Mouse (Mus musculus): ENCODE results near the gene Olfml2a.

The Olfml2a gene

GRCm38 (mm10) chr2:38939047-38939446 is 7.3 kb downstream of the Olfml2a start:
- DNase-seq = no peak

DNA sequence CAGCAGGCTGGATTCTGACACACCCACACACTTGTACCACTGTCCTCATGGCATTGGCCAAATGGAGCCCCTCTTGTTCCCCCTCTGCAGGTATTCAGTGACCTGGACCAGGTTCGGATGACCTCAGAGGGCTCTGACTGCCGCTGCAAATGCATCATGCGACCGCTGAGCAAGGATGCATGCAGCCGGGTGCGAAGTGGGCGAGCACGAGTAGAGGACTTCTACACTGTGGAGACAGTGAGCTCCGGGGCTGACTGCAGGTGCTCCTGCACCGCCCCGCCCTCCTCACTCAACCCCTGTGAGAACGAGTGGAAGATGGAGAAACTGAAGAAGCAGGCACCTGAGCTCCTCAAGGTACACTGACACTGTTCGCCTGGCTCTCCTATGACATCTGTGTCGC is 9.6 kb downstream of the Olfml2a start:
- no peak for DNase-seq

DNA sequence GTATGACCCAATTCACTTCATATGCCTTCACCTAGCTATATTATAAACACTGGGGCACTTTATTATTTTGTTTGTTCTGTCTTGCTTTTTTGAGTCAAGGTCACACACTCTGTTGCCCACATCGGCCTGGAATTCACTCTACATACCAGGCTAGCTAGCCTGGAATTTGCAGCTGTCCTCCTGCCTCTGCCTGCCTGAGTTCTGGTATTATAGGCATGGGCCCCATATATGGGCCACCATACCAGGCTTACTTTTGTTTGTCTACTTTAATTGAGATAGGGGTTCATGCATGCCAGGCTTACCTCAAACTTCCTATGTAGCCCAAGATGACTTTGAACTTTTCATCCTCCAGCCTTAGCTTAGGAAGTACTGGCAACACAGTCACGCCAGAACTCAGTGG is 10.1 kb downstream of the Olfml2a start:
- DNase-seq = no peak

DNA sequence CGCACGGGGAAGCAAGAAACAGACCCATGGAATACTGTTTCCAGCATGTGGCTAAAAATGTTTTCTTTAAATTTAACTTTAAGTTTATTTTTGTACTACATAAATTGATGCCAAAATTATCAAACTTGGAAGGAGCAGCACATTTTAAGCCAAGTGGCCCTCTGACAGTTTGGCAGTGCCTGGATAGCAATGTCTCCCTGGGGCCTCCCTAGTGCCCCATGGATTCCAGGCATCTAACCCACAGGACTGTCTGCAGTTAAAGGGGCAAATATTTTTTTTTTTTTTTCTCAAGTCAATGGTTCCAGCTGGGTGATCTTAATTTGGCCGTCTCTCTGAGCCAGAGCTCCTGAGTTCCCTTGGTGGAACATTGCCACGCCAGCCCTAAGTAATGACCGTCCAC is 11.4 kb downstream of the Olfml2a start:
- DNase-seq = no peak

DNA sequence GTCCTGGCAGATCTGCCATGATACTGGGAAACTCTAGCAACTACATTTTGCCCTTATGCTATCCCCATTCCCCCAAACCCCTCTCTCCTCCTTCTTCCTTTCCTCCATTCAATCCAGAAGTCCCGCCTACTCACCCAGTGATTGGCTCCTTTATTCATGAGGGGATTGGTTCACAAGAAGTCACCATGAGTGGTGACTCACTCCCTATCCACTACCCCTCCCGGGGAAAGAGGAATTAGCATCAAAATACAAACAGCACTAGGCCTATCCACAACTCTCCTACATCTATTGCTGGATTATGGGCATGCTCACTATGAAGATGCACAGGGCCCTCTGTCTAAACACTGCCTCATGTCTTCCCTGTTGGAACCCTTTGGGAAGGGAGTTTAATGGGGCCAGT is 12.2 kb downstream of the Olfml2a start:
- DNase-seq = no peak

DNA sequence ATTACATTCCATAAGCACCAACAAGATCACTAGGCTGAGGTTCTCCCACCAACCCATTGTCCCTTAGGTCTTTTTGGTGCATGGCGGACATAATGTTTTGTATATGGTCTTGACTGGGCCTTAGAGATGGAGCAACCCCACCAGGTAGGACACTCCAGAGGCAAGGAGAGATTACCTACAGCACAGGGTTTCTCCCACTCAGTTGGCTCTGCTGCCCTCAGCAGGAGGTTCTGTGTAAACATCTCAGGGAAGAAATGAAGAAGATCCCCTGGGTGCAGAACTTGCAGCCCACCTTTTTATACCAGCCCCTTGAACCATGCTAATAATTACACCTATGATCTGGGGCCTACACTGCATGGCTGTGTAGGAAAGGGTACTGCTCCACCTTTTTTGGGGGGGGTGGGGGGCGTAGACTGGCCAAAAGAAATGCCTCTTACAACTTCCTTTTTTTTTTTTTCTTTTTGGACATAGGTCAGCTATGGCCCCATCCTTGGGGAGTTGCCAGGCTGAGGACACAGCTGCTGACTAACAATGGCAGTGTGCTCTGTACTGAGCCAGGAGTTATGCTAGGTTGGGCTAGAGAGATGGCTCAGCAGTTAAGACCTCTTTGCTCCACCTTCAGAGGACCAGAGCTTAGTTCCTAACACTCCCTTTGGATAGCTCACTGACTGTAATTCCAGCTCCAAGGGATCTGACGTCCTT is 12.8 kb downstream of the Olfml2a start:
- DNase-seq = no peak

- DNase-seq = no peak
These were observed 15.8 kb downstream of the Olfml2a start for GRCm38 (mm10) chr2:38947566-38947965.

DNA sequence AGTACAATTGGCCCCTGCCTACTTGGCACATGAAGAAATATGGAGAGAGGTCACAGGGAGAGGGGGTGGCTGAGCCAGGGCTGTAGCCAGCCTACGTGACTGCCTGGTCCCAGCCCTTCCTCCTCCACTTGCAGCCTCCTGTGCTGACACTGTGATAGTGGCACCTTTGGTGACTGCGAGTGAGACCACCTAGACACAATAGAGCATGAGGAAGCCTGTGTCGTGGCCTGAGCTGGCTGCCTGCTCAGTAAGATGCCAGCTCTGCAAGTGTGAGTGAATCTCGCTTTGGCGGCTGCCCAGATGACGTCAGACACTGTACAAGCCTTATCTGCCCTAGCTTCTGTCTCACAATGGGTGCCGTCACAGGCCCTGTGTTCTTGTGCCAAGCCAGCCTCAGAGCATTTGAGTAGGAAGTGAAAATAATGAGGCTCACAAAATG is 18.5 kb downstream of the Olfml2a start:
- peak; percentile 85 for DNase-seq

DNA sequence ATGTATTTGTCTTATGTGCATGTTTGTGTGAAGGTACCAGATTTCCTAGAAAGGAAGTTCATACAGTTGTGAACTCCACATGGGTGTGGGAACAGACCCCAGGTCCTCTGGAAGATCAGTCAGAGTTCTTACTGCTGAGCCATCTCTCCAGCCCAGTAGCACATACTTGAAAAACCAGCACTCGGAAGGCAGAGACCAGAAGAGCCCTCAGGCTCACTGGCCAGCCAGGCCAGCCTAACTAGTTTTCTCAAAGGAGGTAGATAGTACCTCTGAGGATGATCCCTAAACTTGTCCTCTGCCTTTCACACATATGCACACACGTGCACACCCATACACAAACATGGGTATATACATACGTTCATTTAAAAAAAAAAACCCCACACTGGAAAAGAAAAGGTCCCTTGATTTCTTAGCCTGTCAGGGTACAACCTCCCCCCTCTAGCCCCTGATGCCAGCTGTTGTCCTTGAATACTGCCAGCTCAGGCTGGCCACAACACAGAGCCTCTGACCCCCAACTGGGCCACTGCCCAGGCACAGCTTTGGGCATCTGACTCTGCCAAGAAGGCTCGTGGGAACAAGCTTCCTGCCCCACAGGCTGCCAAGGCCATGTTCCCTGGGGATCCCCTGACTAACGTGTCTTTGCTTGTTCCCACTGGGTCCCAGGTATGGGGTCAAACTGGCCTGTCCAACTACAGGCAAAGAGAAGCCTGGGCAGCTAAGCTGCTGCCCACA is 21.5 kb downstream of the Olfml2a start:
- DNase-seq = peak; percentile 41

DNA sequence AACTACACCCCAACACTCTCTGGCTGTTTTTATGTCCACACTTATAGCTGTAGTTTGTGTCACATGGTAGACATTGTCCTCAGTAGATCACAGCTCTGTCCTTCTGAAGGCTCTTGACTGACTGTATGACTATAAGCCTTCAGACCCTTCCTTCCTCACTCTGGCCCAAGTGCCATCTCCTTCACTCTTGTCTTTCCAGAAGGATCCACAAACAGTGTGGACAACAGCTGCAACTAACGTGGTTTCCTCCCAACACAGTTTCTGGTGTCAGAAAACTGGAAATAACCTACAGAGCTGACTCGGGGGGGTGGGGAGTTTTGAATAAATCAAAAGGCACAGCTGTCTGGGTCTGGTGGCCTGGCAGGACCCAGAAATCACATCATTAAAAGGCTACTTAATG is 24.3 kb downstream of the Olfml2a start:
- DNase-seq = no peak

DNA sequence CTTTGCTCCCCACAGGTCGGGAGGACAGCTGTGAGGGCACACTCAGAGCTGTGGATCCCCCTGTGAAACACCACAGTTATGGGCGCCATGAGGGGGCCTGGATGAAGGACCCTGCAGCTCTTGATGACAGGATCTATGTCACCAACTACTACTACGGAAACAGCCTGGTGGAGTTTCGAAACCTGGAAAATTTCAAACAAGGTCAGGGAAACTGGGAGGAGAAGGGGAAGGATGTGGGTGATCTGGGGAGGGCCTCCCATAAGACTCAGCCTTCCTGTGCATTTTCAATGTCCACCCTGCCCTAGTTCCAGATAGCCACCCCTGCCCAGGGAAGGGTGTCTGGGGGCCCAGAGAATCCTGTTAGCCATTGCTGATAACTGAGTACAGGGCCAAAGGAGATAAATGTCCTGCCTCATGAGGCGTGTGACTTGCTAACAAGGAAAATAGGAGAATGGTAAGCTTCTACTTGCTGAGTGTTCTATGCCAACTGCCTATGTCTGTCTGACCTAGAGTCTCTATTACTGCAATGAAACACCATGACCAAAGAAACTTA is 26.0 kb downstream of the Olfml2a start:
- DNase-seq = no peak

DNA sequence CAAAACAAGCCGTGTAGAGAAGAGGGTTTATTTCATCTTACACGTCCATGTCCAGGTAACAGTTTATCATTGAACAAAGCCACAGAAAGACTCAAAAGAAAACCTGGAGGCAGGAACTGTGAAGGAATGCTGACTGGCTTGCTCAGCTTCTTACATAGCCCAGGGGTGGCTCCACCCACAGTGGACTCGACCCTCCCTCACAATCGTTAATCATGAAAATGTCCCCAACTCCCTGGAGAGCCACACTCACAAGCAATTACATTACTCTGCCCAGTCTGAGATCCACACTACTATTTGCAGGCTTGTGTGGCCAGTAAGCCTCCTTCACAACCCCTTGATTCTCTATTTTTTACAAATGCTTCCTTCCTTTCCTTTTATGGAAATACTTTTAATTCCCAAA is 32.4 kb downstream of the Olfml2a start:
- DNase-seq = no peak

DNA sequence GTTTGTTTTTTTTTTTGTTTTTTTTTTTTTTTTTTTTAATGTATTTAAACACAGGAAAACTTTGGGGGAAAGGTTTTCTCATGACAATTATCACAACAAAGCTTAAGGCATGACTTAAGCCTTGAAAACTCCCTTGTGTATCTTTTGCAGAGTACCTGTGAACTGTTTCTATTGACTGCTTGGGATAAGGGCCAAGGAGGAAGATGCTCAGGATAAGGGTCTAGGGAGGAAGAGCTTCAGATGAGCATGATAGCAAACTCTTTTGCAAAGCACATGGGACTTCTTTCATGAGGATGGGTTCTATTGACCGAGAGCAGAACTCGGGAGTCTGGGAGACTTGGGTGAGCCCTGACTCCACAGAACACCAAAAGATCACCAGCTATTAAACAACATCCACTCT is 37.9 kb downstream of the Olfml2a start:
- DNase-seq = no peak

DNA sequence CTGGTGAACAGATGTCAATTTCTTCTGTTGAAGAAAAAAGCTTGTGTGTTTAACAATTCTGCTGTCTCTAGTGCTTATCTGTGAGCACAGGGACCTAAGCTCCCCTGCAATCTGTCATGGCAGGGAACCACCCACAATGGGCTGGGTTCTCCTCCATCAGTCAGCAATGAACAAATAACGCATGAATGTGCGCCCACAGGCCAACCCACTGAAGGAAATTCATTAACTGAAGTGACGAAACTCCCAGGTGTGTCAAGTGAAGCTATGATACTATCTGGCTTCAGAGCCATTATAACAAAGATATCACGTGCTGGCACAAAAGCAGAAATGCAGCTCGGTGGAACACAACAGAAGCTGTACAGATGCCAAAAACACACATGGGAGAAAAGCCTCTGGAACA is 38.3 kb downstream of the Olfml2a start:
- no peak for DNase-seq

DNA sequence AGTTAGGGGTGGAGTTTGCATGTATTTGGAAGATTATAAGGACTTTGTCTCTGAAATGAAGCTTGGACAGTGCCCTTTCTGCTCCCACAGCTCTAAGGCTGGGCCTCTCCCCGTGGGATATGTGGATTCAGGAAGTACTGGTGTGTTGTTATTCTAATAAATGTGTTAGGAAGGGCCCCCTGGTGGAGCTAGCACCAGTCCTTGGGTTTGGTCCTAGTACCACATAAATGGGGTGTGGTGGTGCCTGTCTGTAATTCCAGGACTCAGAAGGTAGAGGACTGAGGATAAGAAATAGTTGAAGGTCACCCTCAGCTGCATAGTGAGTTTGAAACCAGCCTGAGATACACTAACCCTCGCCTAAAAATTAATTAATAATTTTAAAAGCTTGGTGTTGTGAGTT is 41.4 kb downstream of the Olfml2a start:
- DNase-seq = no peak

DNA sequence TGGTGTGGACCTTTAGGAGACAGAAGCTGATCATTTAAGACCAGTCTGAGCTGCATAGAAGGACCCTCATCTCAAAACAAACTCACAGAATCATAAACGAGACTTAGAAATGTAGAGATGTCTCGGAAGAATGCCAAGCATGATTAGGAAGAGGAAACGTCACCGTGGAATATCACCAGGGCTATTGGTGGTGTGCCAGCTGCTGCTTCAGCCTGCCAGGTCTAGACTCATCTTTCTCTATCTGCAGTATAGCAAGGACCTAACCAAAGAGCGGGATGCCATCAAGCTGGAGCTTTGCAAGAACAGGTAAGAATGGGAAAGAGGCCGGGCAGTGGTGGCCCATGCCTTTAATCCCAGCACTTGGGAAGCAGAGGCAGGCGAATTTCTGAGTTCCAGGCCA is 41.9 kb downstream of the Olfml2a start:
- peak; percentile 34 for DNase-seq

GRCm38 (mm10) chr2:38974171-38974570 is 42.4 kb downstream of the Olfml2a start:
- DNase-seq = no peak

- DNase-seq = no peak
These were observed 43.4 kb downstream of the Olfml2a start for GRCm38 (mm10) chr2:38975181-38975580.

DNA sequence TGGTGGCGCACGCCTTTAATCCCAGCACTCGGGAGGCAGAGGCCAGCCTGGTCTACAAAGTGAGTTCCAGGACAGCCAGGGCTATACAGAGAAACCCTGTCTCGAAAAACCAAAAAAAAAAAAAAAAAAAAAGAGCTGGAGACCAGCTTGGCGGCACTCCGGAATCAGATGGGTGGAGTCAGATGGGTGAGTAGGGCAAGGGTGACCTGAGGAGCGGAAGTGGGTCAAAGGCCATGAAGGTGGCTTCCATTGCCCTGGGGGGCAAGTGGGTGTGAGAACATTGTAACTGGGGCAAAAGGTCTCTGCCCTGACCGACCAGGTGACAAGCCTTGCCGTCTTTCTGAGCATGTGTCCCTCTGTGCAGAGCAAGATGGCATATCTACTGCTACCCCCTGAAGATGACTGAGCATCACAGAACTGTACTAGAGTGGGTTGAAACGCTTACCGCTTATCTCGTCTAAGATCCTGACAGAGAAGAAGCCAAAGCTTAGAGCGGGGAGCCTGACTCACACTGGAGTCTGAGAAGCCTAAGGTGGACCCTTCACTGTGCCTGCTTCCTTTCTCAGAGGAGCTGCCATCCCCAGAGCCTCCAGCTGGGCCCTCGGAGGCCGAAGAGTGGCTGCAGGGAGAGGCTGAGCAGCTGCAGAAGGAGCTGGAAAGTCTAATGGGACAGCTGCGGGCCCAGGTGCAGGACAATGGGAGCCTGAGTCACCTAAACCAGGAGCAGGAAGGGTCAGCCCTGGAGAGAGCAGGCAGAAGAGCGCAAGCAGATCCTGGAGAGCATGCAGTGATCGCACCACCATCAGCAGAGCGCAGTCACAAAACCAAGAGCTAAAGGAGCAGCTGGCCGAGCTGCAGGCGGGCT is 44.4 kb downstream of the Olfml2a start:
- no peak for DNase-seq

DNA sequence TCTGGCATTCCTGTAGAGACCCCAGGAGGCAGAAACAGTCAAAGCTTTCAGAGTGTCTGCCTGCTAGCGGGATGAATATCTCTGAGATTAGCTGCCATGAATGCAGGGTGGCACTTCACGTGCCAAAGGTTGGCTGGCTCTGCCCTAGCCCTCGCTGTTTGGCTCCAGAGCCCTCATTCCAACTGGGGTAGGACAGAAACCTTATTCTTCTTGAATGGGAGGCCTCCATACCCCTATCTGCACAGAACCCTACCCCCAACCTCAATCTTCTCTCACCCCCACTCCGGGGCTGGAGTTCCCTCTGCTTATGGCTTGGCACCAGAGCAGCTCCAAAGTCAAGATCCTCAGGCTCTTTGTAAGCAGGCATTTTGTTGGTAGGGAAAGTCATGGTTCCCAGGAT is 46.1 kb downstream of the Olfml2a start:
- no peak for DNase-seq

- DNase-seq = no peak
These were observed 51.7 kb downstream of the Olfml2a start for GRCm38 (mm10) chr2:38983456-38983855.

DNA sequence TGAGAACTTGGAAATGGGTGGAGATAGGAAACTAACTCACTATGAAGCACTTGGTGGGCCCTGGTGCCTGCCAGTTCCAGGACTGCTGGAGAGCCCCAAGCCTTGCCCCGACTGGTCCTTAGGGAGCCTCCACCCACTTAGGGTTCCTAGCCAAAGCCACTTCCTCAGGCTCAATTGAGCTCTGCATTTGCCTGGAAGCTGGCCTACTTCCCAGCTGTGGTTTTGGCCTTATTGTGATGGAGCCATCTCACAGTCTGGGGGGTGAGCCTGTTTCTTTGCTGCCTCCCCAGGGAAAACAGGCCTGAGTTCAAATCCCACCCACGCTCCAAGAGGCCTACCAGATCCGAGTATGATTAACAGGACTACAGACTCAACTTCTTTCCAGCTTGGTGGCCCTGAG is 54.8 kb downstream of the Olfml2a start:
- DNase-seq = no peak

DNA sequence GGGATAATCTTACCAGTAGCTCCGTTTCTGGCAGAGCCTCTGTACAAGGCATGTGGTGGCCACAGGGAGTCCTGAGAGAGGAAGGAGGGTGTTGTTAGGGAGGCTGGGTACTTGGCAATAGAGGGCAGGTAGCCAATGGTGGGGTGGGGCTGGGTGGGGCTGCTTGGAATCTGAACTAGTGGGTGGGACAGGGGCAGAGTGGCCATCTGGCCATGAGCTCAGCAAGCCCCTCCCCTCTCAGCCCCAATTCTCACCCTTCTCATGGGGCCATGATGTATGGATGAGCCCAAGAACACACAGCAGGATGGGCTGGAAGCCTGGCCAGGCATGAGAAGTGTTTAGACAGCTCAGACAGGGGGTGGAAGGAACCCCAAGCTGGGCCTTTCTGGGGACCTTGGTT is 55.6 kb downstream of the Olfml2a start:
- no peak for DNase-seq

Measured in right cerebral cortex, postnatal 14 days (tissue).